Mouse (Mus musculus): ENCODE data around the gene Dcbld2. TPM values are rescaled to one million over a fixed set of nuclear protein-coding genes. Genes with fewer than 3 reads are reported as not detected.

The Dcbld2 gene
- total and polyA plus RNA-seq, 3 experiments, result 2.2 to 3.7 (median 3.3) TPM

DNA sequence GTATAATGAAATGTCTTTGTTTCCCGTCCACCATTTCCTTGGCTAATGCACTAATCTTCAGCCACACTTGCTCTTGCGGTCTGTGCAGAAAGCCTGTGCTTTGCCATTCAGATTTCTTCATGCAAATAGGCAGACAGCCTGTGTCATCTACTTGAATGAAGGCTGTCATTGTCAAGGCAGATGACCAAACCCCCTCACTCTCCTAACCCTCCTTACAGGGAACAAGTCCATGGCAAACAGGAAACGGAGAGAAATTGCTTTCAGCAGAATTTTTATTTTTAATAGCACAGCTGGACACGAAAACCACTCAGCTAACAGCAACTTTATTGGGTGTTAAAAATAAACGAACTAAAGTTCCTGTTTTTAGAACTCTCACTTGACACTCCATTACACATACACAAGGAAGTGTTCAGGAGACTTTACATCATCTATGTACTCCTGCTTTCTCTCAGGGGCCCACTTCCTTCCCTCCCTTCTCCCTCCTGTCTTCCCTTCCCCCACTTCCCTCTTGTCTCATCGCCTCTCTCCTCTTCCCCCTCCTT, 93.6 kb downstream of the Dcbld2 start (continued):
- TF ChIP-seq TBP (conservative IDR thresholded peaks at IDR 0.05; ENCODE audit: low read depth, low read length), result peak; percentile 70
- TF ChIP-seq JUND (conservative IDR thresholded peaks at IDR 0.05; ENCODE audit: low read depth, low read length), result peak; percentile 92
- TF ChIP-seq NELFE (IDR thresholded peaks at IDR 0.05; ENCODE audit: low read depth, low read length), result peak; percentile 36
- TF ChIP-seq USF1 (IDR thresholded peaks at IDR 0.05; ENCODE audit: low read depth, low read length), result no peak
- peak; percentile 42; the same call in 1 of the 2 replicates for TF ChIP-seq NRF1 (IDR thresholded peaks at IDR 0.05; ENCODE audit: low read depth, low read length)
- TF ChIP-seq HCFC1 (IDR thresholded peaks at IDR 0.05; ENCODE audit: low read depth, low read length), result peak; percentile 64
- peak; percentile 97 for TF ChIP-seq SIN3A (IDR thresholded peaks at IDR 0.05; ENCODE audit: low read length)
- peak; percentile 82; the same call in 1 of the 2 replicates for TF ChIP-seq MYC (IDR thresholded peaks at IDR 0.05; ENCODE audit: low read depth, low read length)
- TF ChIP-seq ELF1 (IDR thresholded peaks at IDR 0.05; ENCODE audit: low read depth, low read length), result peak; percentile 81
- TF ChIP-seq POLR2A (IDR thresholded peaks at IDR 0.05; ENCODE audit: low read depth, low read length), result peak; percentile 56
- TF ChIP-seq GABPA (IDR thresholded peaks at IDR 0.05; ENCODE audit: insufficient replicate concordance, low read depth, low read length), result no peak; the same call in 1 of the 2 replicates
- peak; percentile 96 for TF ChIP-seq CHD2 (IDR thresholded peaks at IDR 0.05; ENCODE audit: low read length)
- TF ChIP-seq EP300 (IDR thresholded peaks at IDR 0.05; ENCODE audit: low read length), result peak; percentile 98
- TF ChIP-seq ZNF384 (IDR thresholded peaks at IDR 0.05; ENCODE audit: low read depth, low read length), result peak; percentile 33; the same call in 1 of the 2 replicates
- TF ChIP-seq POLR2AphosphoS2 (IDR thresholded peaks at IDR 0.05; ENCODE audit: low read depth, low read length), result peak; percentile 75
- no peak; the same call in 1 of the 2 replicates for TF ChIP-seq CHD1 (IDR thresholded peaks at IDR 0.05; ENCODE audit: low read depth, low read length)
- no peak for TF ChIP-seq CTCF (conservative IDR thresholded peaks at IDR 0.05 in 1 of 2, IDR thresholded peaks at IDR 0.05 in 1 of 2; ENCODE audit: low read depth in 2 of 2, low read length in 2 of 2)
- no peak for TF ChIP-seq UBTF (IDR thresholded peaks at IDR 0.05; ENCODE audit: low read depth, low read length)

DNA sequence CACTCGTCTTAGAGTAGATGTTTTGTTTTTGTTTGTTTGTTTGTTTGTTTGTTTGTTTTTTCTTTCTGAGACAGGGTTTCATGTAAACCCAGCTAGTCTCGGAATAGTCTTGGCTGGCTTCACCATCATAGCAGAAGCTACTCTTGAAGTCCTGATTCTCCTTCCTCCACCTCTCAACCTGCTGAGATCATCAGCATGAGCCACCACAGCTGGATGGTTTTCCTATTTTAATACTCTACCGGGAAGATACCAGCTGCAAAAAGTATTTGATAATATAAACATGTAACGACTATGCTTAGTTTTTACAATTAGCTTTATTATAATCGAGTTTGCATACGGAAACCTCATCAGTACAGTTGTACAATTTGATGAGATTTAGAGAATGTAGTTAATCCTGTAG, 94.3 kb downstream of the Dcbld2 start:
- TF ChIP-seq CTCF (conservative IDR thresholded peaks at IDR 0.05 in 1 of 2, IDR thresholded peaks at IDR 0.05 in 1 of 2; ENCODE audit: low read depth in 2 of 2, low read length in 2 of 2) (no peak), MYC (IDR thresholded peaks at IDR 0.05; ENCODE audit: low read depth, low read length) (no peak), MXI1 (IDR thresholded peaks at IDR 0.05; ENCODE audit: low read depth, low read length) (no peak), NELFE (IDR thresholded peaks at IDR 0.05; ENCODE audit: low read depth, low read length) (no peak), USF2 (conservative IDR thresholded peaks at IDR 0.05; ENCODE audit: low read depth, low read length) (no peak), MEF2A (IDR thresholded peaks at IDR 0.05; ENCODE audit: borderline replicate concordance, low read depth, low read length) (peak; percentile 10; the same call in 1 of the 2 replicates), ZKSCAN1 (IDR thresholded peaks at IDR 0.05; ENCODE audit: borderline replicate concordance, low read depth, low read length) (no peak), RAD21 (IDR thresholded peaks at IDR 0.05; ENCODE audit: low read depth, low read length) (no peak), ELF1 (IDR thresholded peaks at IDR 0.05; ENCODE audit: low read depth, low read length) (no peak), ZMIZ1 (IDR thresholded peaks at IDR 0.05; ENCODE audit: low read depth, low read length) (no peak), CHD2 (IDR thresholded peaks at IDR 0.05; ENCODE audit: low read length) (0 out of 2 replicates have a peak, but pooled peaks have one; percentile 30), JUND (conservative IDR thresholded peaks at IDR 0.05; ENCODE audit: low read depth, low read length) (no peak), ZC3H11A (IDR thresholded peaks at IDR 0.05; ENCODE audit: low read depth, low read length) (no peak), GABPA (IDR thresholded peaks at IDR 0.05; ENCODE audit: insufficient replicate concordance, low read depth, low read length) (no peak), POLR2A (IDR thresholded peaks at IDR 0.05; ENCODE audit: low read depth, low read length) (no peak; the same call in 1 of the 2 replicates), UBTF (IDR thresholded peaks at IDR 0.05; ENCODE audit: low read depth, low read length) (no peak), ETS1 (conservative IDR thresholded peaks at IDR 0.05; ENCODE audit: low read depth, low read length) (peak; percentile 59; the same call in 1 of the 2 replicates), PAX5 (IDR thresholded peaks at IDR 0.05; ENCODE audit: low read length) (no peak), CHD1 (IDR thresholded peaks at IDR 0.05; ENCODE audit: low read depth, low read length) (peak; percentile 63; the same call in 1 of the 2 replicates), BHLHE40 (IDR thresholded peaks at IDR 0.05; ENCODE audit: low read depth, low read length) (0 out of 2 replicates have a peak, but pooled peaks have one; percentile 8), KAT2A (IDR thresholded peaks at IDR 0.05; ENCODE audit: insufficient replicate concordance, low read length) (no peak), ZNF384 (IDR thresholded peaks at IDR 0.05; ENCODE audit: low read depth, low read length) (no peak), MAFK (IDR thresholded peaks at IDR 0.05; ENCODE audit: insufficient replicate concordance, low read length) (no peak), MAX (IDR thresholded peaks at IDR 0.05; ENCODE audit: low read length) (no peak), E2F4 (IDR thresholded peaks at IDR 0.05; ENCODE audit: insufficient replicate concordance, low read depth, low read length) (no peak), RCOR1 (conservative IDR thresholded peaks at IDR 0.05; ENCODE audit: low read depth, low read length) (no peak), SIN3A (IDR thresholded peaks at IDR 0.05; ENCODE audit: low read length) (no peak), EP300 (IDR thresholded peaks at IDR 0.05; ENCODE audit: low read length) (no peak)
- H3K9ac ChIP-seq (ENCODE audit: insufficient read depth, low read depth), result peak overlapping the region; percentile 72
- peaks cover 30 to 91% of the 10 kb centered on the region in 2 experiments for H3K4me1 ChIP-seq (ENCODE audit: control insufficient read depth in 1 of 2, insufficient read depth in 2 of 2)
- H3K27me3 ChIP-seq (replicated peaks), result no peaks in the 10 kb centered on the region
- dilution Hi-C loops (cut with MboI; ENCODE audit: extremely low pct_ligation_motif_present, extremely low pct_unique_long_range_greater_than_20kb, low sequenced_read_pairs), result no loop called here
- H3K9me3 ChIP-seq (replicated peaks; ENCODE audit: low read length), result no peaks in the 10 kb centered on the region
- H3K4me2 ChIP-seq (ENCODE audit: insufficient read depth, low read depth, poor library complexity, severe bottlenecking), result peak overlapping the region; percentile 74
- peaks cover 22 to 69% of the 10 kb centered on the region in 2 experiments for H3K36me3 ChIP-seq (replicated peaks in 1 of 2; ENCODE audit: control insufficient read depth in 1 of 2, insufficient read depth in 1 of 2, low read length in 1 of 2)
- peaks cover 65% of the 10 kb centered on the region for H3K79me2 ChIP-seq (replicated peaks; ENCODE audit: control insufficient read depth, extremely low read depth, insufficient read depth, poor library complexity, severe bottlenecking)
- peak overlapping the region; percentile 2 to 54 (median 30) for H3K4me3 ChIP-seq (replicated peaks in 1 of 3; ENCODE audit: low read depth in 2 of 3, low read length in 2 of 3, poor library complexity in 1 of 3)
- peak overlapping the region; percentile 100 for H3K27ac ChIP-seq (ENCODE audit: insufficient read depth, low read depth)
- no peak for DNase-seq (ENCODE audit: extremely low read depth)
- in situ Hi-C loops (cut with MboI; ENCODE audit: low pct_ligation_motif_present, low pct_unique_long_range_greater_than_20kb, low sequenced_read_pairs), result no loop called here
